ENCODE assay signal across 19 mouse cellular contexts in the genomic region with DNA sequence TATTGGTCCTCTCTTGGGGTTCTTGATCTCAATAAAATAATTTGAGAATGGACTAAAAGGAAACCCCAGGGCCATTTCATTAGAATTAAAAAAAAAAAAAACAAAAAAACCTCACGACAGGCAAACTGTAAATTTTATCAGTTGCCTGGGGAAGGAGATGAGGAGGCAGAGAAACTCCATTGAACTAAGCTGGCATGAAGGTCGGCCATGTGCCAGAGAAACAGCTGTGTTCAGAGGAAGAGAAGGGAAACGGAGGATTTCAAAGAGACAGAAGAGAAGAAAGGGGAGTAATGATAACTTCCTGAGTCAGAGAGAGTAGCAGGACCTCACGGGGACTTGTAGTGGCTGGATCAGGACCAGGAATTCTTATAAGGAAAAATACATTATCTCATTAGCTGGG.
A peak's percentile ranks its signal among the peaks of the same experiment; 100 is the strongest.
DNase-seq lines count a peak whose midpoint lies in the region; ATAC-seq lines count a peak whose summit lies in the region.
"Had no signal": no experiment of that assay in that cellular context is flagged by ENCODE, and none has a peak within 500 bp of the region (broad histone marks: within the 10 kb centered on the region; RNA-seq: fewer than 3 reads in every experiment).

No protein-coding gene starts in this region.

- 63% methylated on average over 4 of the region's 4 CpGs for WGBS in hindbrain, embryonic 14.5 days
- 80% methylated on average over 4 of the region's 4 CpGs for WGBS in hindbrain, embryonic 10.5 days
- 56% methylated on average over 4 of the region's 4 CpGs for WGBS in midbrain, embryonic 16.5 days
- WGBS in midbrain, embryonic 10.5 days: 80% methylated on average over 4 of the region's 4 CpGs
- WGBS in neural tube, embryonic 14.5 days: 24% methylated on average over 4 of the region's 4 CpGs

- peaks cover 3% of the 10 kb centered on the region for H3K4me1 ChIP-seq in hindbrain, embryonic 14.5 days (replicated peaks; ENCODE audit: control insufficient read depth, insufficient read depth, low read length)
- no peaks in the 10 kb centered on the region for H3K4me1 ChIP-seq in hindbrain, embryonic 10.5 days (replicated peaks)
- H3K4me1 ChIP-seq in midbrain, embryonic 16.5 days (ENCODE audit: control insufficient read depth, insufficient read depth, low read length): peaks cover 9% of the 10 kb centered on the region
- no peaks in the 10 kb centered on the region for H3K4me1 ChIP-seq in midbrain, embryonic 10.5 days
- peaks cover 14% of the 10 kb centered on the region for H3K4me1 ChIP-seq in neural tube, embryonic 14.5 days (ENCODE audit: control insufficient read depth, insufficient read depth, low read length)
- H3K4me1 ChIP-seq: embryonic facial prominence, embryonic 13.5 days; liver, embryonic 12.5 days; midbrain, embryonic 12.5 days had no signal

- no peak for ATAC-seq in hindbrain, embryonic 14.5 days (ENCODE audit: low FRiP score)
- ATAC-seq in midbrain, embryonic 16.5 days: no peak
- ATAC-seq in neural tube, embryonic 14.5 days (ENCODE audit: low read depth): 0 out of 2 replicates have a peak, but pooled peaks have one; percentile 12
- ATAC-seq: activated CD4-positive, CD25-positive, alpha-beta regulatory T cell, adult 4 months; intestine, embryonic 15.5 days; liver, embryonic 12.5 days; liver, postnatal 0 days had no signal

- no peak overlapping the region for H3K9ac ChIP-seq in hindbrain, embryonic 14.5 days
- H3K9ac ChIP-seq in midbrain, embryonic 16.5 days (ENCODE audit: low read depth, low read length): no peak overlapping the region
- no peak overlapping the region for H3K9ac ChIP-seq in neural tube, embryonic 14.5 days (replicated peaks; ENCODE audit: low read depth, low read length)
- H3K9ac ChIP-seq: embryonic facial prominence, embryonic 13.5 days; heart, embryonic 12.5 days; intestine, embryonic 15.5 days; liver, embryonic 12.5 days; liver, postnatal 0 days; midbrain, embryonic 12.5 days had no signal

- H3K9me3 ChIP-seq in hindbrain, embryonic 14.5 days (ENCODE audit: control insufficient read depth, low read length): no peaks in the 10 kb centered on the region
- no peaks in the 10 kb centered on the region for H3K9me3 ChIP-seq in hindbrain, embryonic 10.5 days
- no peaks in the 10 kb centered on the region for H3K9me3 ChIP-seq in midbrain, embryonic 16.5 days (replicated peaks; ENCODE audit: control insufficient read depth, low read length, poor library complexity, severe bottlenecking)
- no peaks in the 10 kb centered on the region for H3K9me3 ChIP-seq in midbrain, embryonic 10.5 days (replicated peaks)
- no peaks in the 10 kb centered on the region for H3K9me3 ChIP-seq in neural tube, embryonic 14.5 days (ENCODE audit: control insufficient read depth, low read length)
- H3K9me3 ChIP-seq: embryonic facial prominence, embryonic 13.5 days; heart, embryonic 12.5 days; intestine, embryonic 15.5 days; liver, embryonic 12.5 days; midbrain, embryonic 12.5 days had no signal

- H3K4me3 ChIP-seq in hindbrain, embryonic 14.5 days (replicated peaks; ENCODE audit: low read length): no peak overlapping the region
- no peak overlapping the region for H3K4me3 ChIP-seq in hindbrain, embryonic 10.5 days
- H3K4me3 ChIP-seq in midbrain, embryonic 16.5 days (ENCODE audit: low read depth, low read length): no peak overlapping the region
- H3K4me3 ChIP-seq in midbrain, embryonic 10.5 days: no peak overlapping the region
- no peak overlapping the region for H3K4me3 ChIP-seq in neural tube, embryonic 14.5 days (ENCODE audit: low read depth, low read length)
- H3K4me3 ChIP-seq: embryonic facial prominence, embryonic 13.5 days; gastrocnemius, adult 2 months; heart, adult 2 months; heart, embryonic 12.5 days; intestine, embryonic 15.5 days; liver, embryonic 12.5 days; midbrain, embryonic 12.5 days had no signal

- H3K27me3 ChIP-seq in hindbrain, embryonic 14.5 days (ENCODE audit: control insufficient read depth, insufficient read depth, low read length): no peaks in the 10 kb centered on the region
- H3K27me3 ChIP-seq in hindbrain, embryonic 10.5 days (ENCODE audit: insufficient read depth, poor library complexity, severe bottlenecking): no peaks in the 10 kb centered on the region
- H3K27me3 ChIP-seq in midbrain, embryonic 16.5 days (ENCODE audit: control insufficient read depth, insufficient read depth, low read depth, low read length): no peaks in the 10 kb centered on the region
- H3K27me3 ChIP-seq in midbrain, embryonic 10.5 days (ENCODE audit: low read depth, poor library complexity, severe bottlenecking): peaks cover 3% of the 10 kb centered on the region; the same call in 1 of the 2 replicates
- H3K27me3 ChIP-seq in neural tube, embryonic 14.5 days (ENCODE audit: control insufficient read depth, insufficient read depth, low read length): no peaks in the 10 kb centered on the region
- H3K27me3 ChIP-seq: embryonic facial prominence, embryonic 13.5 days; intestine, embryonic 15.5 days; liver, embryonic 12.5 days; midbrain, embryonic 12.5 days had no signal

- H3K36me3 ChIP-seq in hindbrain, embryonic 14.5 days (replicated peaks; ENCODE audit: control insufficient read depth, insufficient read depth): no peaks in the 10 kb centered on the region
- H3K36me3 ChIP-seq in hindbrain, embryonic 10.5 days: no peaks in the 10 kb centered on the region
- no peaks in the 10 kb centered on the region for H3K36me3 ChIP-seq in midbrain, embryonic 16.5 days (ENCODE audit: control insufficient read depth, insufficient read depth, low read length)
- no peaks in the 10 kb centered on the region for H3K36me3 ChIP-seq in midbrain, embryonic 10.5 days
- H3K36me3 ChIP-seq in neural tube, embryonic 14.5 days (ENCODE audit: control insufficient read depth, insufficient read depth, low read length): no peaks in the 10 kb centered on the region
- H3K36me3 ChIP-seq: embryonic facial prominence, embryonic 13.5 days; heart, embryonic 12.5 days; intestine, embryonic 15.5 days; liver, embryonic 12.5 days; midbrain, embryonic 12.5 days had no signal

- no peak overlapping the region for H3K4me2 ChIP-seq in hindbrain, embryonic 14.5 days (replicated peaks)
- H3K4me2 ChIP-seq in midbrain, embryonic 16.5 days (ENCODE audit: low read length): no peak overlapping the region
- no peak overlapping the region for H3K4me2 ChIP-seq in neural tube, embryonic 14.5 days (ENCODE audit: low read depth, low read length)
- H3K4me2 ChIP-seq: embryonic facial prominence, embryonic 13.5 days; heart, embryonic 12.5 days; intestine, embryonic 15.5 days; liver, embryonic 12.5 days; midbrain, embryonic 12.5 days had no signal

- DNase-seq in hindbrain, embryonic 14.5 days (ENCODE audit: low spot score): no peak
- DNase-seq in hindbrain, embryonic 10.5 days (ENCODE audit: low spot score): no peak
- DNase-seq in midbrain, embryonic 10.5 days (ENCODE audit: low spot score): no peak
- no peak for DNase-seq in kidney, adult 9 months
- DNase-seq: B cell, adult 2 months; cerebellum, adult 8-10 months; cerebellum, postnatal 36 days; gastrocnemius, adult 2 months; heart, adult 2 months had no signal

- peak overlapping the region; percentile 16; the same call in 1 of the 2 replicates for H3K27ac ChIP-seq in hindbrain, embryonic 14.5 days
- H3K27ac ChIP-seq in hindbrain, embryonic 10.5 days: no peak overlapping the region
- peak overlapping the region; percentile 14; the same call in 1 of the 2 replicates for H3K27ac ChIP-seq in midbrain, embryonic 16.5 days (ENCODE audit: low read length)
- H3K27ac ChIP-seq in midbrain, embryonic 10.5 days (replicated peaks): no peak overlapping the region
- H3K27ac ChIP-seq in neural tube, embryonic 14.5 days (ENCODE audit: low read depth, low read length): no peak overlapping the region
- H3K27ac ChIP-seq: embryonic facial prominence, embryonic 13.5 days; gastrocnemius, adult 2 months; heart, adult 2 months; intestine, embryonic 15.5 days; kidney, postnatal 0 days; liver, embryonic 12.5 days; midbrain, embryonic 12.5 days had no signal

Comparison
In these comparisons a context has a peak if more than half of its experiments do, and no peak if none do; other contexts are left out.
1. H3K27ac ChIP-seq: peak in hindbrain, embryonic 14.5 days (single experiment) and midbrain, embryonic 16.5 days (single experiment); none in hindbrain, embryonic 10.5 days (single experiment), midbrain, embryonic 10.5 days (single experiment) and neural tube, embryonic 14.5 days (single experiment).